Mouse (Mus musculus): ENCODE measurements around the gene Hoxb7.

GRCm38 (mm10) chr11:96259511-96259910 is 26.9 kb upstream of the Hoxb7 start:
- TF ChIP-seq EP300 (IDR thresholded peaks at IDR 0.05; ENCODE audit: low read depth) (no peak), CTCF (IDR thresholded peaks at IDR 0.05; ENCODE audit: low read depth) (no peak)
